Mouse (Mus musculus) T-helper 1 cell (primary cell): Measurements from ENCODE around the gene Adra1b.

Experiments
- in situ Hi-C: fragments of 300-600 bp; cut with MboI, MseI; formaldehyde crosslinking; loops from one replicate; pipeline ENCODE4 v1.15.1; 2025; ENCODE audit warnings: high pct_unique_total_duplicates

Gene Adra1b

DNA sequence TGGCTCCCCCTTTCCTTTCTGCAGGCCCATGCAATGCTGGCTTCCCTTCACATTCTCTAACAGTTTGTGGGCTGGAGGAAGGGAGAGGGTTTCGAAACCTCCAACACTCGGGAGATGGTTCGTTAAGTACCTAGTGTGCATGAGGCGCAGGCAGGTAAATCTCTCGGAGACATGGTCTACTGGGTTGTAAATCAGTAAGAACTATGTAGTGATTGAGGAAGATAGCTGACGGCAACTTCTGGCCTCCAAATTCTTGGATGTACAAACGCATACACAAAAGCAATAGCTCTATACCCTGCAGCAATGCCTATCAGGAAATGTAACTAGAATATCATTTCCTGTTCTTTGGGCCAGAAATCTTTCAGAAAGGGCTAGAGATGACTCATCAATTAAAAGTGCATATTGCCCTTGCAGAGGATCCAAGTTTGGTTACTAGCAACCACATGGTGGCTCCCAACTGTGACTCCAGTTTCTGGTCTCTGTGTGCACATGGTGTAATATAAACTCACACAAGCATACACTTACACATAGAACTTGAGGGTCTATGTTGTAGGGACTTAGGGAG, 172.2 kb downstream of the Adra1b start:
- in situ Hi-C loops = no loop called here

DNA sequence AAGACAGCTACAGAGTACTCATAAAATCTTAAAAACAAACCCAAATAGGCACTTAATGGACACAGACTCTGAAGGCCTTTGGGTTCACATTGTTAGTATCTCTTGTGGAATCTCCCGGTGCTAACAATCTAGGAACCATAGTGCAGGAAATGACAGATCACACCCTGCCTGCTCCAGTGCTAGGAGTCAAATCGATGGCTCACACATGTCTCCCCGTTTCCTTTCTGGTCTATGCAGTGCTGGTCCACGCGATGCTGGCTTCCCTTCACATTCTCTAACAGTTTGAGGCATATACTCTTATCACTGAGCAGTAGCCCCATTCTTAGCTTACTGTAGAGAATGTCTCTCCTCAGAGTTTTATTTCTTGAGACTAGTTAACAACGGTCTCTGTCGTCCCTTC, 173.2 kb downstream of the Adra1b start:
- in situ Hi-C loops = no loop called here
